Mouse (Mus musculus) colon, adult 2 months (tissue): Measurements from ENCODE around the gene Nemp1. TPM values are rescaled to one million over a fixed set of nuclear protein-coding genes. Genes with fewer than 3 reads are reported as not detected.

Experiments used
- polyA plus RNA-seq: library from polyadenylated mRNA; depleted of rRNA; stranded (reverse); fragments of >200 nt; gene quantifications from 2 replicates; pipeline ENCODE4 v1.2.3, GENCODE M21; 2012; rRNA removed

Nemp1 gene
- polyA plus RNA-seq = 2.4 TPM in 2 replicates

GRCm38 (mm10) chr10:127666501-127667268 lies at the start of gene Nemp1:
Nemp1 (plus strand) TSS chr10:127666901.

GRCm38 (mm10) chr10:127620406-127621190 lies 46.1 kb upstream of the Nemp1 start, which contains the start of gene Lrp1:
Lrp1 (minus strand) TSS chr10:127621148.

DNA sequence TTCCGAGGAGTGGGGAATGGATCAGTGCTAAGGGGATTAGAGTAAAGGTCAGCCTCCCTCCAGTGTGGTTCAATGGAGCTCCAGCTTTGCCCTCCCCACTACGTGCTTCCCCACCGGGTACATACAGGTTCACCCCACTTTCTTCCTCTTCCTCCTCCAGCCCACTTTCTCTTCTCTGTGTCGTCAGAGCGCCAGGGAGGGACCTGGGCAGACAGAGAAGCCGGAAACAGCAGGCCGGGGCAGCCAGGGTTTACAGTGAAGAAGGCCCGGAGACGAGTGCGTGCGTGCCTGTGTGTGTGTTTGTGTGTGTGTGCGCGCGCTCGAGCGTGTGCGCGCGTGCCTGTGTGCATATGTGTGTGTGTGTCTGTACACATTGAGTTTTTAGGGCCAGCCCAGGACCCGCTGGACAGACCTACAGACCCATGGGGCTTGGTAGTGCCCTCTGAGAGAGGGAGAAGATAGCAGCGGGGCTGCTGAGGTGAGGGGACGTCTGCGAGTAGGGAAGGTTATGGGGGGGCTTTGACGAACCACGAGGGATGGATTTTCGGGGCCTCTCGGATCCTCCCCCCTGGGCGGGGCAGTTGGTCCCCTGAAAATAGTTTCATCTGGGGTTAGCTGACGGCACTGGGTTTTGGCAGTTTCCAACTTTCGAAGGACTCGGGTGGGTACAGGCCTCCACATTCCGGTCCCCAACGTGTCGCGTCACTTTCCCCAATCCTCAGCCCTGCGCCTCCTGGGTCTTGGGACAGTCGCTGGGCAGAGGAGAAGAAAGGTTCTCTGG lies 23.7 kb upstream of the Nemp1 start, which contains the start of gene Stat6:
Gene Stat6, plus strand, starts transcription at position 215 of the 781 bp plus-strand sequence.

GRCm38 (mm10) chr10:127668093-127669050 lies 1.7 kb downstream of the Nemp1 start, which contains the start of gene Nab2:
Nab2 (minus strand) TSS chr10:127668568.

DNA sequence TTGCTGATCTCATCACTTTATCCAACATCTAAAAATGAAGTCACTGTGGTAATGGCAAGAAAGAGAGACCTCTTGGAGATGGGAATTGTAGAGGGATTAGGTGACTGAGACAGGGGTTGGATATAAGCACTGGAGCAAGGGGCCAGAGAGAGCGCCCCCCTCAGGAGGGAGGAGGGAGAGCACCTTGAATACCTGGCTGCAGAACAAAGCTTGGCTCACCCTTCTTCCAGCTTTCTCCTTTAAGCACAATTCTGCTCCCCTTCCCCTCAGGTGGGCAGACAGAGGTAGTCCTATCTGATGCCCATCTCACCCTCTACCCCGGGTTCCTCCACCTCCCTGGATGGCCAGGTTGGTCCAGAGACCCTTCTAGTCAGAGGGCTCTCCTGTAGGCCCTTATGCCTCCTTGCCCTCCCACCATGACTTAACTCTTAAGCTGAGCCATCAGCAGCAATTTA lies 38.1 kb downstream of the Nemp1 start, which contains the start of gene Myo1a:
Gene Myo1a, plus strand, starts transcription at position 405 of the 455 bp plus-strand sequence.

GRCm38 (mm10) chr10:127724178-127724577 lies 57.5 kb downstream of the Nemp1 start, which contains the start of gene Tac2:
Tac2 (plus strand) TSS chr10:127724478.

DNA sequence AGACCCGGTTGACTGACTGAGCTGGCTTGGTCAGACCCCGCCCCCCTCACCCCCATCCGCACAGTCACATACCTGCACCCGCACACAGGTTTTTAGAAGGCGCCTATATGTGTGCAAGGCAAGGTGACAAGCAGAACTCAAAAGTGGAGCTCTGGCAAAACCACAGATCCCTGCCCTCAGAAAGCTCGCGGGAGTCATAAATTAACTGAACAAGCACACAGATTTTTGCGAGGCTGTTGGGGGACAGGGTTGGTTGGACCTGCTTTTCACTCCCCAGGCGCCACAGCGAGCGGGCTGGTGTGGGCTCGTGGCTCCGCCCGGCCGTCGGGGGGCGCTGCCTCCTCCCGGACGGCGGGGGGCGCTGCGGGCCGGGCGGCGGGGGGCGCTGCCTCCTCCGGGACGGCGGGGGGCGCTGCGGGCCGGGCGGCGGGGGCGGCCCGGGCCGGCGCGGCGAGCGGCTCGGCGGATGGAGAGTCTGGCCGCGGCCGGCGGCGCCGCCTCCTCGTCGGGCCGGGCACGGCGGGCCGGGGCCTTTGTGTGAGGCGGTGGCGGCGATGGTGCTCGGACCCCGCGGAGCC lies 72.5 kb downstream of the Nemp1 start, which contains the start of gene Zbtb39:
Gene Zbtb39, plus strand, starts transcription at position 456 of the 578 bp plus-strand sequence.

Other genes with a start within 250 kb of the Nemp1 start
- 0.13 and 1.0 TPM in 2 replicates for gene Stac3, start 165.2 kb upstream of the Nemp1 start, polyA plus RNA-seq
- 8.9 and 10.9 TPM in 2 replicates for gene Ndufa4l2, start 151.9 kb upstream of the Nemp1 start, polyA plus RNA-seq
- 40.7 and 44.2 TPM in 2 replicates for gene Shmt2, start 144.5 kb upstream of the Nemp1 start, polyA plus RNA-seq
- gene Nxph4, start 132.3 kb upstream of the Nemp1 start, polyA plus RNA-seq = 0.10 and 0.34 TPM in 2 replicates
- gene Lrp1, start 45.8 kb upstream of the Nemp1 start, polyA plus RNA-seq = 138 and 148 TPM in 2 replicates
- 65.8 and 79.3 TPM in 2 replicates for gene Stat6, start 23.9 kb upstream of the Nemp1 start, polyA plus RNA-seq
- gene Nab2, start 1.7 kb downstream of the Nemp1 start, polyA plus RNA-seq = 14.5 and 15.4 TPM in 2 replicates
- 132 and 140 TPM in 2 replicates for gene Myo1a, start 38.3 kb downstream of the Nemp1 start, polyA plus RNA-seq
- gene Tac2, start 57.6 kb downstream of the Nemp1 start, polyA plus RNA-seq = not detected in 2 replicates
- 6.9 and 7.8 TPM in 2 replicates for gene Zbtb39, start 72.6 kb downstream of the Nemp1 start, polyA plus RNA-seq
- 1.7 TPM in 2 replicates for gene Gpr182, start 84.8 kb downstream of the Nemp1 start, polyA plus RNA-seq
- 0.21 and 0.34 TPM in 2 replicates for gene Rdh1, start 92.8 kb downstream of the Nemp1 start, polyA plus RNA-seq
- gene Rdh16f1, start 92.9 kb downstream of the Nemp1 start, polyA plus RNA-seq = 0.12 and 1.0 TPM in 2 replicates
- 7.8 and 13.4 TPM in 2 replicates for gene Rdh9, start 109.5 kb downstream of the Nemp1 start, polyA plus RNA-seq
- 11.2 and 12.1 TPM in 2 replicates for gene Rdh16, start 134.3 kb downstream of the Nemp1 start, polyA plus RNA-seq
- gene Rdh19, start 183.0 kb downstream of the Nemp1 start, polyA plus RNA-seq = 0.10 and 0.49 TPM in 2 replicates
- gene Rdh16f2, start 199.6 kb downstream of the Nemp1 start, polyA plus RNA-seq = 0.31 and 1.4 TPM in 2 replicates
- gene Rdh7, start 221.9 kb downstream of the Nemp1 start, polyA plus RNA-seq = 0.06 and 0.08 TPM in 2 replicates
- gene Sdr9c7, start 231.6 kb downstream of the Nemp1 start, polyA plus RNA-seq = 0.27 TPM in 1 of 2 replicates, not detected in the other